Mouse (Mus musculus) liver, embryonic 11.5 days (tissue): Measurements from ENCODE around the gene Wwox. TPM values are rescaled to one million over a fixed set of nuclear protein-coding genes. Genes with fewer than 3 reads are reported as not detected.
A peak's percentile ranks its signal among the peaks of the same experiment; 100 is the strongest.

Experiments used
- ATAC-seq: fragments of 200-750 bp; cut with Nextera tagmentation; replicated peaks from 2 replicates; pipeline ENCODE4 v1.8.0; 2017; ENCODE audit warnings: moderate number of reproducible peaks, mild to moderate bottlenecking, moderate TSS enrichment, moderate library complexity; ENCODE audit not compliant: low FRiP score
- DNase-seq: peaks from one replicate; pipeline ENCODE4 v3.0.0-alpha.2; 2017; ENCODE audit warnings: low spot score
- H3K27ac ChIP-seq: fragments of 300-500 bp; sonication (generic); 2 replicates; pipeline ENCODE4 v1.5.1; 2014; ENCODE audit warnings: mild to moderate bottlenecking, low read depth, low read length, control low read depth
- H3K27me3 ChIP-seq: fragments of 300-500 bp; sonication (generic); replicated peaks from 2 replicates; pipeline ENCODE4 v1.6.1; 2014; ENCODE audit warnings: low read length, mixed read lengths; ENCODE audit not compliant: control insufficient read depth, insufficient read depth
- H3K36me3 ChIP-seq: fragments of 300-500 bp; sonication (generic); 2 replicates; pipeline ENCODE4 v1.6.1; 2014; ENCODE audit warnings: mild to moderate bottlenecking, low read length, moderate library complexity, mixed read lengths; ENCODE audit not compliant: control insufficient read depth, insufficient read depth
- H3K4me1 ChIP-seq: fragments of 300-500 bp; sonication (generic); replicated peaks from 2 replicates; pipeline ENCODE4 v1.6.1; 2014; ENCODE audit warnings: low read length, mixed read lengths; ENCODE audit not compliant: control insufficient read depth, insufficient read depth
- H3K4me2 ChIP-seq: fragments of 300-500 bp; sonication (generic); 2 replicates; pipeline ENCODE4 v1.6.1; 2014; ENCODE audit warnings: mild to moderate bottlenecking, control low read depth, moderate library complexity
- H3K4me3 ChIP-seq: fragments of 300-500 bp; sonication (generic); 2 replicates; pipeline ENCODE4 v1.5.1; 2014; ENCODE audit warnings: low read depth, low read length, control low read depth
- H3K9ac ChIP-seq: fragments of 300-500 bp; sonication (generic); 2 replicates; pipeline ENCODE4 v1.6.1; 2014; ENCODE audit warnings: low read depth, low read length, control low read depth
- H3K9me3 ChIP-seq: fragments of 300-500 bp; sonication (generic); 2 replicates; pipeline ENCODE4 v1.6.1; 2016; ENCODE audit warnings: low read length, inconsistent platforms, mixed read lengths; ENCODE audit not compliant: control insufficient read depth
- WGBS: fragments of 180-500 bp; shearing (Covaris S2); extraction: QIAGEN DNeasy Blood & Tissue Kit; methylation state at CpG from one replicate; pipeline ENCODE4 v1.1.7; 2014; 5-methylcytosine and 5-hydroxymethylcytosine counted together
- polyA plus RNA-seq: library from polyadenylated mRNA; unstranded; fragments of >200 nt; fragmentation: Nextera tagmentation; extraction: Ambion mirVana; gene quantifications from 2 replicates; pipeline ENCODE4 v1.2.1, GENCODE M21; 2014

Wwox gene
- polyA plus RNA-seq, 1 experiment from 2014 or later = 7.3 TPM

GRCm38 (mm10) chr8:114536201-114536600, 96.7 kb downstream of the Wwox start:
- WGBS = 66% methylated on average over 6 of the region's 6 CpGs
- ATAC-seq (no peak), DNase-seq (no peak)
- Histone ChIP-seq H3K27ac (no peak overlapping the region), H3K4me2 (no peak overlapping the region), H3K27me3 (no peaks in the 10 kb centered on the region), H3K9ac (no peak overlapping the region), H3K4me1 (no peaks in the 10 kb centered on the region), H3K4me3 (no peak overlapping the region), H3K9me3 (no peaks in the 10 kb centered on the region), H3K36me3 (no peaks in the 10 kb centered on the region)

- 9% methylated on average over 3 of the region's 3 CpGs for WGBS
- ATAC-seq = no peak
Observed at GRCm38 (mm10) chr8:114541132-114541531, 101.7 kb downstream of the Wwox start.

GRCm38 (mm10) chr8:114548360-114548759, 108.9 kb downstream of the Wwox start:
- Histone ChIP-seq H3K27me3 (no peaks in the 10 kb centered on the region), H3K9me3 (no peaks in the 10 kb centered on the region), H3K4me1 (no peaks in the 10 kb centered on the region), H3K36me3 (no peaks in the 10 kb centered on the region), H3K4me2 (no peak overlapping the region), H3K27ac (no peak overlapping the region), H3K4me3 (no peak overlapping the region), H3K9ac (no peak overlapping the region)
- DNase-seq = no peak
- 76% methylated on average over 8 of the region's 8 CpGs for WGBS
- no peak for ATAC-seq

More at GRCm38 (mm10) chr8:114541132-114541531, 101.7 kb downstream of the Wwox start:
- DNase-seq = peak; percentile 42
- H3K27ac ChIP-seq = no peak overlapping the region
- H3K36me3 ChIP-seq = no peaks in the 10 kb centered on the region
- no peaks in the 10 kb centered on the region for H3K27me3 ChIP-seq
- H3K4me1 ChIP-seq = no peaks in the 10 kb centered on the region
- H3K4me2 ChIP-seq = no peak overlapping the region
- no peaks in the 10 kb centered on the region for H3K9me3 ChIP-seq
- no peak overlapping the region for H3K9ac ChIP-seq
- H3K4me3 ChIP-seq = no peak overlapping the region

- Histone ChIP-seq H3K4me3 (no peak overlapping the region), H3K36me3 (no peaks in the 10 kb centered on the region), H3K4me1 (no peaks in the 10 kb centered on the region), H3K9me3 (no peaks in the 10 kb centered on the region), H3K9ac (no peak overlapping the region), H3K4me2 (no peak overlapping the region), H3K27ac (no peak overlapping the region), H3K27me3 (no peaks in the 10 kb centered on the region)
- no peak for ATAC-seq
- 75% methylated on average over 6 of the region's 6 CpGs for WGBS
- DNase-seq = no peak
Observed at GRCm38 (mm10) chr8:114548837-114549236, 109.4 kb downstream of the Wwox start.

GRCm38 (mm10) chr8:114550029-114550428, 110.6 kb downstream of the Wwox start:
- 65% methylated on average over 7 of the region's 7 CpGs for WGBS
- DNase-seq = no peak

GRCm38 (mm10) chr8:114552606-114553005, 113.2 kb downstream of the Wwox start:
- no peak overlapping the region for H3K4me3 ChIP-seq
- no peaks in the 10 kb centered on the region; the same call in 1 of the 2 replicates for H3K4me1 ChIP-seq
- DNase-seq (no peak), ATAC-seq (no peak)
- WGBS = 74% methylated on average over 3 of the region's 3 CpGs
- no peaks in the 10 kb centered on the region for H3K36me3 ChIP-seq
- H3K9me3 ChIP-seq = no peaks in the 10 kb centered on the region
- H3K27ac ChIP-seq = no peak overlapping the region
- no peak overlapping the region for H3K4me2 ChIP-seq
- H3K27me3 ChIP-seq = no peaks in the 10 kb centered on the region
- H3K9ac ChIP-seq = no peak overlapping the region

More at GRCm38 (mm10) chr8:114550029-114550428, 110.6 kb downstream of the Wwox start:
- Histone ChIP-seq H3K9me3 (no peaks in the 10 kb centered on the region), H3K27ac (no peak overlapping the region), H3K4me2 (no peak overlapping the region), H3K4me1 (no peaks in the 10 kb centered on the region; the same call in 1 of the 2 replicates), H3K27me3 (no peaks in the 10 kb centered on the region), H3K4me3 (no peak overlapping the region), H3K36me3 (no peaks in the 10 kb centered on the region), H3K9ac (no peak overlapping the region)
- ATAC-seq = no peak

- no peak for DNase-seq
- H3K27ac ChIP-seq = 0 out of 2 replicates have a peak overlapping the region, but pooled peaks have one; percentile 30
- WGBS = 56% methylated on average over 15 of the region's 15 CpGs
Observed at GRCm38 (mm10) chr8:114554966-114555365, 115.5 kb downstream of the Wwox start.

GRCm38 (mm10) chr8:114555491-114556202, 116.2 kb downstream of the Wwox start:
- no peak for ATAC-seq
- no peaks in the 10 kb centered on the region; the same call in 1 of the 2 replicates for H3K4me1 ChIP-seq
- WGBS = 72% methylated on average over 6 of the region's 6 CpGs
- H3K27me3 ChIP-seq = no peaks in the 10 kb centered on the region
- no peak overlapping the region for H3K4me3 ChIP-seq
- DNase-seq = no peak
- H3K4me2 ChIP-seq = no peak overlapping the region
- no peak overlapping the region for H3K9ac ChIP-seq
- no peaks in the 10 kb centered on the region for H3K36me3 ChIP-seq
- 0 out of 2 replicates have a peak overlapping the region, but pooled peaks have one; percentile 30 for H3K27ac ChIP-seq
- no peaks in the 10 kb centered on the region for H3K9me3 ChIP-seq

More at GRCm38 (mm10) chr8:114554966-114555365, 115.5 kb downstream of the Wwox start:
- H3K9me3 ChIP-seq = no peaks in the 10 kb centered on the region
- H3K4me1 ChIP-seq = no peaks in the 10 kb centered on the region; the same call in 1 of the 2 replicates
- no peak overlapping the region for H3K9ac ChIP-seq
- ATAC-seq = no peak
- H3K36me3 ChIP-seq = no peaks in the 10 kb centered on the region
- H3K4me3 ChIP-seq = no peak overlapping the region
- no peak overlapping the region for H3K4me2 ChIP-seq
- H3K27me3 ChIP-seq = no peaks in the 10 kb centered on the region

- H3K4me2 ChIP-seq = no peak overlapping the region
- no peak overlapping the region for H3K9ac ChIP-seq
- H3K27ac ChIP-seq = no peak overlapping the region
- no peaks in the 10 kb centered on the region for H3K9me3 ChIP-seq
- no peaks in the 10 kb centered on the region for H3K4me1 ChIP-seq
- ATAC-seq (0 out of 2 replicates have a peak, but pooled peaks have one; percentile 12), DNase-seq (no peak)
- WGBS = 78% methylated on average over 8 of the region's 8 CpGs
- no peaks in the 10 kb centered on the region for H3K36me3 ChIP-seq
- H3K4me3 ChIP-seq = no peak overlapping the region
- H3K27me3 ChIP-seq = no peaks in the 10 kb centered on the region
Observed at GRCm38 (mm10) chr8:114561191-114561590, 121.7 kb downstream of the Wwox start.
